Mouse (Mus musculus): ENCODE measurements around the gene Cachd1. TPM values are rescaled to one million over a fixed set of nuclear protein-coding genes. Genes with fewer than 3 reads are reported as not detected.

Cachd1 gene
- polyA plus RNA-seq, 1 experiment from 2014 or later, result 28.5 TPM

DNA sequence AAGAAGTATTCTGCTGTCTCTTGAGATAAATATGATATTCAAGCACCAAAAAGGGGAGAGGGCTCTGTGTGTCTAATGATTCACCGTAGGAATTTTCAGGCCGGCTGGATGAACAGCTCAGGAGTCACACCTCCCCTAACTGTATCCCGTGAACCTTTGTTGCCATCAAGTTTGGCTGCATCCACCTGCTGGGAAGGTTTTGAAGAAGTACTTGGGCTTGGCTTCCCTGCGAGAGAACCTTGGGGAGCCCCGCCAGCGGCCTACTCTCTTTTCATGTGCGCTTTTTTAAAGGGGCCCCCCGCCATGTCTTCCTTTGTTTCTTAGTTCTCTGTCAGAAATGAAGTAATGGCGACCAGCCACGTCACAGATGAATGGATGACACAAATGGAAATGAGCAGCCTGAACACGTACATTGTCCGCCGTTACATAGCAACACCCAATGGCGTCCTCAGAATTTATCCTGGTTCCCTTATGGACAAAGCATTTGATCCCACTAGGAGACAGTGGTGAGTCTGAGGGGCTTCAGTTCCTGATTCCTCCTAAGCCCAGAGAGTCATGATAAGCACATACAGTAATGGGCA lies 198.1 kb downstream of the Cachd1 start:
- no peak overlapping the region for H3K9ac ChIP-seq
- no peaks in the 10 kb centered on the region for H3K27me3 ChIP-seq (ENCODE audit: control insufficient read depth, insufficient read depth, low read length)
- H3K4me2 ChIP-seq (replicated peaks), result no peak overlapping the region
- 19% methylated on average over 14 of the region's 14 CpGs for WGBS
- no peak overlapping the region for H3K4me3 ChIP-seq (replicated peaks; ENCODE audit: low read length)
- H3K9me3 ChIP-seq (ENCODE audit: control insufficient read depth, low read length), result no peaks in the 10 kb centered on the region
- H3K27ac ChIP-seq, result peak overlapping the region; percentile 64
- ATAC-seq (ENCODE audit: low FRiP score) (peak; percentile 64), DNase-seq (ENCODE audit: low spot score) (peak; percentile 51)
- peaks cover 10% of the 10 kb centered on the region; the same call in 1 of the 2 replicates for H3K4me1 ChIP-seq (replicated peaks; ENCODE audit: control insufficient read depth, insufficient read depth, low read length)
- peaks cover 27% of the 10 kb centered on the region for H3K36me3 ChIP-seq (replicated peaks; ENCODE audit: control insufficient read depth, insufficient read depth)

DNA sequence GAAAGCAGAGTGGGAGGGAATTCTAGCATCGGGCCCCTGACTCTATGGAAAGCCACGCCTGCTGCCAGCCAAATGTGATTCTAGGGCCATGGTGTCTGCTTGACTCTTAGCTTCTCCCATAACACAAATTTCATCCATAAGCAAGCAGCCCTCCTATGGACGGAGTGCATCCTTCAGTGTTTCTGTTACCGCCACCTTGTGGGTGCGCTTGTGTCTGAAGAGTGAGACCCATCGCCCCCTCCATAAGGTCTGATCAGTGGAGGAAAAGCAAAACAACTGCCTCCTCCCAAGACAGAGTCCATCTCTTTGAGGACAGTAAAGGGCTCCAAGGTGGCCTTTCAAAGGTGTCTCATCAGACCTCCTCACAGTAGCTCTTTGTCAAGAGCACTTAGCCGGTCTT lies 201.0 kb downstream of the Cachd1 start:
- Histone ChIP-seq H3K27ac (no peak overlapping the region), H3K9me3 (ENCODE audit: control insufficient read depth, low read length) (no peaks in the 10 kb centered on the region), H3K4me3 (replicated peaks; ENCODE audit: low read length) (no peak overlapping the region), H3K27me3 (ENCODE audit: control insufficient read depth, insufficient read depth, low read length) (no peaks in the 10 kb centered on the region), H3K4me2 (replicated peaks) (no peak overlapping the region), H3K9ac (no peak overlapping the region), H3K36me3 (replicated peaks; ENCODE audit: control insufficient read depth, insufficient read depth) (peaks cover 28% of the 10 kb centered on the region), H3K4me1 (replicated peaks; ENCODE audit: control insufficient read depth, insufficient read depth, low read length) (peaks cover 10% of the 10 kb centered on the region; the same call in 1 of the 2 replicates)
- 92% methylated on average over 7 of the region's 7 CpGs for WGBS
- ATAC-seq (ENCODE audit: low FRiP score) (no peak), DNase-seq (ENCODE audit: low spot score) (no peak)

DNA sequence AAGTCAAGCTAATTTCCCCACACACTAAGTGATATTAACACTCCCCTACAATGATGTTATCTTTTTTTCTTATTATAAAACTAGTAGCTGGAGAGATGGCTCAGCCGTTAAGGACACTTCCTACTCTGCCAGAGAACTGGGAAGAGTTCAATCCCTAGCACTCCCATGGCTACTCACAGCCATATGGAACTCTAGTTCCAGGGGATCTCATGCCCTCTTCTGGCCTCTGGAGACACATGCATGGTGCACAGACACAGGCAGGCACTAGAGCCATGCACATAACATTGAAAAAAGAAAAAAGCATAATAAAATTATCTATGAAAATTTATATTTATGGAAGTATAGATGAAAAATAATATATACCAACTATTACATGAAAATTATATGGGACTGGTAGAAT lies 210.7 kb downstream of the Cachd1 start:
- Histone ChIP-seq H3K27ac (no peak overlapping the region), H3K4me3 (replicated peaks; ENCODE audit: low read length) (no peak overlapping the region), H3K9ac (no peak overlapping the region), H3K27me3 (ENCODE audit: control insufficient read depth, insufficient read depth, low read length) (no peaks in the 10 kb centered on the region), H3K4me1 (replicated peaks; ENCODE audit: control insufficient read depth, insufficient read depth, low read length) (peaks cover 8% of the 10 kb centered on the region), H3K36me3 (replicated peaks; ENCODE audit: control insufficient read depth, insufficient read depth) (peaks cover 55% of the 10 kb centered on the region), H3K9me3 (ENCODE audit: control insufficient read depth, low read length) (no peaks in the 10 kb centered on the region), H3K4me2 (replicated peaks) (no peak overlapping the region)
- 87% methylated on average over 1 of the region's 1 CpGs for WGBS
- DNase-seq (ENCODE audit: low spot score), result no peak
- ATAC-seq (ENCODE audit: low FRiP score), result no peak

DNA sequence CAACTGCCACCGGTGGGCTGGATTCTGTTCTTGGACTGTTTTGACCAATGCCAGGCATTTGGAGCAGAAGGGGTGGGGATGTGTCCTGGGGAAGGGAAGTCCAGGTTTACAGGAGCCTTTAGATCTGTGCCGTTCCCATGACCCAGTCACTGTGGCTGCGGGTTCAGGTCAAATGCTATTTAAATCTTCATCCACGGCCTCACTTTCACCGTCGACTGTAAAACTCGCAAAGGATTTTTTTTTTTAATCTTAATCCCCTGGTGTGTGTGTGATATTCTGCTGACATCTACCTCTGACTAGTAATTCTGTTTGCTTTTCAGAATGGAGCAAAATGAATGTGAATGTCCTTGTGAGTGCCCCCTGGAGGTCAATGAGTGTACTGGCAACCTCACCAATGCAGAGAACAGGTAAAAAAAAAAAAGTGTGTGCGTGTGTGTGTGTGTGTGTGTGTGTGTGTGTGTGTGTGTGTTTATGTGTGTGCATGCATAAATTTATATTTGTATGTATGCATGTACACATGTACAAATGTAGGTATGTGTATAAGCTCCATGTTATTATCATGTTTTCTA lies 211.8 kb downstream of the Cachd1 start:
- 75% methylated on average over 8 of the region's 8 CpGs for WGBS
- Histone ChIP-seq H3K4me1 (replicated peaks; ENCODE audit: control insufficient read depth, insufficient read depth, low read length) (peaks cover 14% of the 10 kb centered on the region), H3K4me3 (replicated peaks; ENCODE audit: low read length) (no peak overlapping the region), H3K4me2 (replicated peaks) (no peak overlapping the region), H3K27me3 (ENCODE audit: control insufficient read depth, insufficient read depth, low read length) (no peaks in the 10 kb centered on the region), H3K9ac (no peak overlapping the region), H3K9me3 (ENCODE audit: control insufficient read depth, low read length) (no peaks in the 10 kb centered on the region), H3K27ac (no peak overlapping the region), H3K36me3 (replicated peaks; ENCODE audit: control insufficient read depth, insufficient read depth) (peaks cover 56% of the 10 kb centered on the region)
- DNase-seq (ENCODE audit: low spot score) (peak; percentile 70), ATAC-seq (ENCODE audit: low FRiP score) (no peak)

DNA sequence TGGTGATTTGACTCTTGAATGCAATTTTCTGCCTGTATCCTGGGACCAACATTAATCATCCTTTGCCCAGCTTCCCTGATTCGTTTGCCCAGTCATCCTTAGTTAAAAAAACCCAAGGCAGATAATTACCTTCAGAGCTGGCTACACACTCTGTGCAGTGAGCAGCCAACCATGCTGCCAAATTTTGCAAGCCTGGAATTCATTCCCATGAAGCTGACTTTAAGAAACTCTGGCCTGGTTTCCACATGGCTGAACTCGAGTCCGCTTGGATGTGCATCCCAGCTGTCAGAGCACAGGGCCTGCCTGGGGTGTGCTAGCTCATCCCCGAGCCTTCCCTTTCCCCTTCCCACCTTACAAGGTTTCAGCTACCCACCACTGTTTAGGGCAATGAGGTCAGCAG lies 214.5 kb downstream of the Cachd1 start:
- no peak overlapping the region for H3K4me2 ChIP-seq (replicated peaks)
- H3K36me3 ChIP-seq (replicated peaks; ENCODE audit: control insufficient read depth, insufficient read depth), result peaks cover 42% of the 10 kb centered on the region
- H3K4me1 ChIP-seq (replicated peaks; ENCODE audit: control insufficient read depth, insufficient read depth, low read length), result peaks cover 18% of the 10 kb centered on the region
- 17% methylated on average over 4 of the region's 4 CpGs for WGBS
- H3K27ac ChIP-seq, result peak overlapping the region; percentile 61
- no peak overlapping the region for H3K4me3 ChIP-seq (replicated peaks; ENCODE audit: low read length)
- ATAC-seq (ENCODE audit: low FRiP score) (peak; percentile 51), DNase-seq (ENCODE audit: low spot score) (peak; percentile 56)
- H3K9me3 ChIP-seq (ENCODE audit: control insufficient read depth, low read length), result no peaks in the 10 kb centered on the region
- no peak overlapping the region for H3K9ac ChIP-seq
- H3K27me3 ChIP-seq (ENCODE audit: control insufficient read depth, insufficient read depth, low read length), result no peaks in the 10 kb centered on the region

DNA sequence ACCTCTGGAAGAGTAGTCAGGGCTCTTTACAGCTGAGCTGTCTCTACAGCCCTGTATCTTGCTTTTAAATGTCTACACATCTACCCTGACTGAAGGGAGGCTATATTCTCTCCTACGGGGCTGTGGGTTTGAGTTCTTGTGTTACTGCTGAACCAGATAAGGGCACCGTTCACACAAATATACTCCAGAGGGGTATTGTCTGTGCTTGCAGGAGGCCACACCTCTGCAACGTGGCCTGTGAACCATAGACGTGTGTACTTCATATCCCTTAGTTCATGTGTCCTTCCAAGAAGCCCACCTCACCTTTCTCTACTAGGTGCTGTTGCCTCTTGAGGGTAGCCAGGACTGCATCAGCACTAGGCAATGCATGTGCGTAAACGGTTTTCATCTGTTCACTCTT lies 215.6 kb downstream of the Cachd1 start:
- Histone ChIP-seq H3K9me3 (ENCODE audit: control insufficient read depth, low read length) (no peaks in the 10 kb centered on the region), H3K9ac (no peak overlapping the region), H3K36me3 (replicated peaks; ENCODE audit: control insufficient read depth, insufficient read depth) (peaks cover 33% of the 10 kb centered on the region), H3K4me1 (replicated peaks; ENCODE audit: control insufficient read depth, insufficient read depth, low read length) (peaks cover 18% of the 10 kb centered on the region), H3K4me2 (replicated peaks) (no peak overlapping the region), H3K27me3 (ENCODE audit: control insufficient read depth, insufficient read depth, low read length) (no peaks in the 10 kb centered on the region), H3K27ac (no peak overlapping the region), H3K4me3 (replicated peaks; ENCODE audit: low read length) (no peak overlapping the region)
- WGBS, result 85% methylated on average over 6 of the region's 6 CpGs
- ATAC-seq (ENCODE audit: low FRiP score) (no peak), DNase-seq (ENCODE audit: low spot score) (no peak)

DNA sequence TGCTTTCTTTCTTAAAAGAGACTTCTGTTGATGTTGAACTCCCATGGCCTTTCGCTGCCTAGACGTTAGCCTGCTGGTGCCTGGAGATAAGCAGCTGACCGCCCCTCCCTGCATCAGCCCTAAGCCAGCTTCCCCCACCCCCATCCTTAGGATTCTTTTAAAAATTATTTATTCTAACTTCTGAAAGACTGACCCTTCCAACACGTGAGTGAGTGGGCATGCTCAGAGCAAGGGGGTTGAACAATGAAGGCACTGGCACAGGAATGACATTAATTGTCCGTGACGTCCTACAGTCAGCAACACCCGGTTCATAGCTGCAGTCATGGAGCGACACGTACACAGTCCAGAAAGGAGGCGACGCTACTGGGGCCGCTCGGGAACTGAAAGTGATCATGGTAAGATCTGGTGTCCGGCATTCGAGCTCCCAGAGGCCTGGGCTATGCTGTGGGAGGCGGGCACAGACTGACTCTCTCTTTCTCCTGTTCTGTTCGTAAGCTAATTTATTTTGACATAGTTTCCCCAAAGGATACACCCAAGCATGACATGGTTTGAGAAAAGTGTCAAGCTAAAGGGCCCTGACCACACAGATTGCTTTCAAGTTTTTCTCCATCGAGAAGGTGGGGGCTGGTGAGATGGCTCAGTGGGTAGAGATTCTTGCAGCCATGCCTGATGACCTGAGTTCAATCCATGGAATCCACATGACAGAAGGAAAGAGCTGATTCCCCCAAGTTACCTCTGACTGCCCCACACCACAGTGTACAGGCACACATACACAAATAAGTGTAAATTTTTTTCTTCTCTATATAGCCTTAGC lies 218.2 kb downstream of the Cachd1 start:
- H3K9ac ChIP-seq, result no peak overlapping the region
- peaks cover 18% of the 10 kb centered on the region for H3K4me1 ChIP-seq (replicated peaks; ENCODE audit: control insufficient read depth, insufficient read depth, low read length)
- no peaks in the 10 kb centered on the region for H3K9me3 ChIP-seq (ENCODE audit: control insufficient read depth, low read length)
- H3K27me3 ChIP-seq (ENCODE audit: control insufficient read depth, insufficient read depth, low read length), result no peaks in the 10 kb centered on the region
- DNase-seq (ENCODE audit: low spot score) (no peak), ATAC-seq (ENCODE audit: low FRiP score) (peak; percentile 29; the same call in 1 of the 2 replicates)
- no peak overlapping the region for H3K4me2 ChIP-seq (replicated peaks)
- peaks cover 18% of the 10 kb centered on the region for H3K36me3 ChIP-seq (replicated peaks; ENCODE audit: control insufficient read depth, insufficient read depth)
- no peak overlapping the region for H3K4me3 ChIP-seq (replicated peaks; ENCODE audit: low read length)
- WGBS, result 46% methylated on average over 18 of the region's 18 CpGs
- H3K27ac ChIP-seq, result no peak overlapping the region

DNA sequence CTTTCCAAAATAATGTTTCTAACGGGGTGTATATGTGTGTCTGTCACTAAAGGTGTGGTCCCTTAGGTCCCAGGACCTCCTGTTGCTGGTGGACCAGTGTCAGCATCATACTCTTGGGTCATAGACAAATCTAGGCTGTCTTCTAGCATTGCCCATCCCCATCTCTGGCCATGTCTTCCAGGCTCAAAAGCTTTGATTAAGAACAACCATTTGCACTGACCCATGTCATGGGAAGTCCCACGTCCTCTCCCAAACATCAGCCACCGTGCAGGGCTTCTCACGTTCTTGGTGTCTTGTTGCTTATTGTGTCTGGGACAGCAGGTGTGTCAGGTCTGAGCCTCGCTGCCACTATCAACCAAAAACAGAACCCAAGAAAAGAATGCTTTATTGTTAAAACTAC lies 219.1 kb downstream of the Cachd1 start:
- no peak overlapping the region for H3K4me2 ChIP-seq (replicated peaks)
- no peak for ATAC-seq (ENCODE audit: low FRiP score)
- H3K27me3 ChIP-seq (ENCODE audit: control insufficient read depth, insufficient read depth, low read length), result no peaks in the 10 kb centered on the region
- H3K9me3 ChIP-seq (ENCODE audit: control insufficient read depth, low read length), result no peaks in the 10 kb centered on the region
- H3K27ac ChIP-seq, result 0 out of 2 replicates have a peak overlapping the region, but pooled peaks have one; percentile 10
- DNase-seq (ENCODE audit: low spot score), result no peak
- H3K4me1 ChIP-seq (replicated peaks; ENCODE audit: control insufficient read depth, insufficient read depth, low read length), result peaks cover 18% of the 10 kb centered on the region
- no peak overlapping the region for H3K4me3 ChIP-seq (replicated peaks; ENCODE audit: low read length)
- 63% methylated on average over 5 of the region's 5 CpGs for WGBS
- H3K36me3 ChIP-seq (replicated peaks; ENCODE audit: control insufficient read depth, insufficient read depth), result peaks cover 17% of the 10 kb centered on the region
- H3K9ac ChIP-seq, result no peak overlapping the region

DNA sequence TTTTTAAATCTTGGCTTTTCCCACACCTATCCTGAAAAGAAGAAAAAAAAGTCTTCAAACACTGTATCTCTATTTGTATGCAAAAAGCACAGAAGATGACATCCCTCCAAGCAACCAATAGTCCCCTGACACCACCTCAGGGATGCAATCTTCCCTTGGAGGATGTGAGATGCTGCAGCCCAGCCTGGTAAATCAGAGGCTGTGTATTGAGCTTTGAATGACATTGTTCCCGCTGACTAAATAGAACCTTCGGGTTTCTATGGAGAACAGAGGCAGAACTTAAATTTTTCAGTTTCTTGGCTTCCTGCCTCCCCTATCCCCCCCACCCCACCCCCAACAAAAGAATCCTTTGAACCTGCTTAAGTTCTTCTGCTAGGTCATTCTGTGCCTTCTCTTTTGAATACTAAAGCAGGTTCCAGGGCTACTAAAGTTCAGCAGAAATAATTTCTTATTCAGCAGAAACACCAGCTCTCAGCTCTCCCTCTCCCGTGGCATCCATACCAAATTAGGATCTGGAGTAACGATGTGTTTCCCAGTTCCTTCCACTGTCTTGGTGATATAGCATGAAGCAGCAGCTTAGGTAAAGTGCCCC lies 219.7 kb downstream of the Cachd1 start:
- H3K9ac ChIP-seq, result no peak overlapping the region
- DNase-seq (ENCODE audit: low spot score), result no peak
- peaks cover 16% of the 10 kb centered on the region for H3K36me3 ChIP-seq (replicated peaks; ENCODE audit: control insufficient read depth, insufficient read depth)
- no peak overlapping the region for H3K4me2 ChIP-seq (replicated peaks)
- H3K27ac ChIP-seq, result no peak overlapping the region
- no peaks in the 10 kb centered on the region for H3K9me3 ChIP-seq (ENCODE audit: control insufficient read depth, low read length)
- ATAC-seq (ENCODE audit: low FRiP score), result peak; percentile 41; the same call in 1 of the 2 replicates
- WGBS, result 27% methylated on average over 4 of the region's 4 CpGs
- peaks cover 18% of the 10 kb centered on the region for H3K4me1 ChIP-seq (replicated peaks; ENCODE audit: control insufficient read depth, insufficient read depth, low read length)
- no peak overlapping the region for H3K4me3 ChIP-seq (replicated peaks; ENCODE audit: low read length)
- H3K27me3 ChIP-seq (ENCODE audit: control insufficient read depth, insufficient read depth, low read length), result no peaks in the 10 kb centered on the region

Measured in hindbrain, embryonic 14.5 days (tissue).